Mouse (Mus musculus): ENCODE results near the gene Vmn1r85. TPM values are rescaled to one million over a fixed set of nuclear protein-coding genes. Genes with fewer than 3 reads are reported as not detected.
A peak's percentile ranks its signal among the peaks of the same experiment; 100 is the strongest.

The Vmn1r85 gene
- polyA plus RNA-seq, 1 experiment from 2014 or later: 0.13 TPM

GRCm38 (mm10) chr7:13053501-13053900 lies 41.5 kb downstream of the Vmn1r85 start:
- Histone ChIP-seq H3K9me3 (no peaks in the 10 kb centered on the region), H3K9ac (peak overlapping the region; percentile 62; the same call in 1 of the 2 replicates), H3K4me2 (peak overlapping the region; percentile 48), H3K27ac (peak overlapping the region; percentile 97), H3K4me3 (peak overlapping the region; percentile 73), H3K36me3 (replicated peaks) (no peaks in the 10 kb centered on the region), H3K4me1 (peaks cover 7% of the 10 kb centered on the region), H3K27me3 (replicated peaks) (no peaks in the 10 kb centered on the region)
- 92% methylated on average over 2 of the region's 2 CpGs for WGBS
- ATAC-seq (replicated peaks): no peak

GRCm38 (mm10) chr7:13053001-13053400 lies 42.0 kb downstream of the Vmn1r85 start:
- Histone ChIP-seq H3K4me1 (peaks cover 7% of the 10 kb centered on the region), H3K27me3 (replicated peaks) (no peaks in the 10 kb centered on the region), H3K9me3 (no peaks in the 10 kb centered on the region), H3K36me3 (replicated peaks) (no peaks in the 10 kb centered on the region), H3K9ac (no peak overlapping the region), H3K4me3 (no peak overlapping the region), H3K4me2 (no peak overlapping the region), H3K27ac (no peak overlapping the region)
- no peak for ATAC-seq (replicated peaks)
- 91% methylated on average over 13 of the region's 13 CpGs for WGBS

GRCm38 (mm10) chr7:13046084-13046483 lies 48.9 kb downstream of the Vmn1r85 start:
- ATAC-seq (replicated peaks): peak; percentile 13; the same call in 1 of the 2 replicates
- H3K4me3 ChIP-seq: no peak overlapping the region
- no peaks in the 10 kb centered on the region for H3K9me3 ChIP-seq
- 5% methylated on average over 2 of the region's 2 CpGs for WGBS
- H3K4me1 ChIP-seq: peaks cover 15% of the 10 kb centered on the region
- no peak overlapping the region for H3K4me2 ChIP-seq
- no peaks in the 10 kb centered on the region for H3K36me3 ChIP-seq (replicated peaks)
- H3K27me3 ChIP-seq (replicated peaks): peaks cover 28% of the 10 kb centered on the region
- H3K9ac ChIP-seq: no peak overlapping the region
- H3K27ac ChIP-seq: no peak overlapping the region

GRCm38 (mm10) chr7:13044254-13044625 lies 50.7 kb downstream of the Vmn1r85 start:
- peak overlapping the region; percentile 72 for H3K9ac ChIP-seq
- peak overlapping the region; percentile 72 for H3K27ac ChIP-seq
- H3K4me3 ChIP-seq: peak overlapping the region; percentile 49
- no peaks in the 10 kb centered on the region for H3K9me3 ChIP-seq
- H3K4me1 ChIP-seq: peaks cover 17% of the 10 kb centered on the region
- peak; percentile 44 for ATAC-seq (replicated peaks)
- no peaks in the 10 kb centered on the region for H3K36me3 ChIP-seq (replicated peaks)
- 2% methylated on average over 23 of the region's 23 CpGs for WGBS
- H3K27me3 ChIP-seq (replicated peaks): peaks cover 28% of the 10 kb centered on the region
- peak overlapping the region; percentile 93 for H3K4me2 ChIP-seq

GRCm38 (mm10) chr7:13043445-13044253 lies 51.3 kb downstream of the Vmn1r85 start:
- Histone ChIP-seq H3K4me3 (peak overlapping the region; percentile 49), H3K9me3 (no peaks in the 10 kb centered on the region), H3K4me1 (peaks cover 23% of the 10 kb centered on the region), H3K27me3 (replicated peaks) (peaks cover 28% of the 10 kb centered on the region), H3K4me2 (peak overlapping the region; percentile 93), H3K27ac (peak overlapping the region; percentile 72), H3K9ac (peak overlapping the region; percentile 72), H3K36me3 (replicated peaks) (no peaks in the 10 kb centered on the region)
- peak; percentile 69 for ATAC-seq (replicated peaks)
- 6% methylated on average over 88 of the region's 88 CpGs for WGBS

- WGBS: 44% methylated on average over 16 of the region's 16 CpGs
- H3K27ac ChIP-seq: no peak overlapping the region
- H3K27me3 ChIP-seq (replicated peaks): peaks cover 28% of the 10 kb centered on the region
- H3K4me1 ChIP-seq: peaks cover 25% of the 10 kb centered on the region
- no peaks in the 10 kb centered on the region for H3K9me3 ChIP-seq
- peak overlapping the region; percentile 93 for H3K4me2 ChIP-seq
- H3K9ac ChIP-seq: peak overlapping the region; percentile 72
- ATAC-seq (replicated peaks): no peak
- peak overlapping the region; percentile 49 for H3K4me3 ChIP-seq
- H3K36me3 ChIP-seq (replicated peaks): no peaks in the 10 kb centered on the region
These were observed 51.9 kb downstream of the Vmn1r85 start for GRCm38 (mm10) chr7:13043120-13043444.

GRCm38 (mm10) chr7:13042511-13042910 lies 52.5 kb downstream of the Vmn1r85 start:
- no peak for ATAC-seq (replicated peaks)
- H3K36me3 ChIP-seq (replicated peaks): no peaks in the 10 kb centered on the region
- H3K4me3 ChIP-seq: no peak overlapping the region
- H3K9me3 ChIP-seq: no peaks in the 10 kb centered on the region
- H3K27ac ChIP-seq: no peak overlapping the region
- WGBS: 79% methylated on average over 6 of the region's 6 CpGs
- H3K4me2 ChIP-seq: no peak overlapping the region
- peaks cover 25% of the 10 kb centered on the region for H3K4me1 ChIP-seq
- peaks cover 28% of the 10 kb centered on the region for H3K27me3 ChIP-seq (replicated peaks)
- no peak overlapping the region for H3K9ac ChIP-seq

GRCm38 (mm10) chr7:13041256-13041655 lies 53.7 kb downstream of the Vmn1r85 start:
- Histone ChIP-seq H3K9me3 (no peaks in the 10 kb centered on the region), H3K27ac (no peak overlapping the region), H3K9ac (no peak overlapping the region), H3K27me3 (replicated peaks) (peaks cover 28% of the 10 kb centered on the region), H3K36me3 (replicated peaks) (peaks cover 2% of the 10 kb centered on the region; the same call in 1 of the 2 replicates), H3K4me3 (no peak overlapping the region), H3K4me2 (no peak overlapping the region), H3K4me1 (peaks cover 34% of the 10 kb centered on the region)
- no peak for ATAC-seq (replicated peaks)
- WGBS: 61% methylated on average over 1 of the region's 1 CpGs

GRCm38 (mm10) chr7:13039181-13039580 lies 55.8 kb downstream of the Vmn1r85 start:
- no peak for ATAC-seq (replicated peaks)
- 93% methylated on average over 1 of the region's 1 CpGs for WGBS
- H3K9ac ChIP-seq: peak overlapping the region; percentile 99
- no peaks in the 10 kb centered on the region for H3K9me3 ChIP-seq
- H3K4me1 ChIP-seq: peaks cover 44% of the 10 kb centered on the region
- peak overlapping the region; percentile 100; the same call in 1 of the 2 replicates for H3K27ac ChIP-seq
- peaks cover 23% of the 10 kb centered on the region for H3K27me3 ChIP-seq (replicated peaks)
- H3K4me2 ChIP-seq: peak overlapping the region; percentile 75
- H3K4me3 ChIP-seq: peak overlapping the region; percentile 79
- H3K36me3 ChIP-seq (replicated peaks): peaks cover 12% of the 10 kb centered on the region; the same call in 1 of the 2 replicates

GRCm38 (mm10) chr7:13038621-13039169 lies 56.3 kb downstream of the Vmn1r85 start:
- H3K9ac ChIP-seq: peak overlapping the region; percentile 99
- H3K9me3 ChIP-seq: no peaks in the 10 kb centered on the region
- H3K36me3 ChIP-seq (replicated peaks): peaks cover 12% of the 10 kb centered on the region; the same call in 1 of the 2 replicates
- H3K27ac ChIP-seq: peak overlapping the region; percentile 100
- peaks cover 23% of the 10 kb centered on the region for H3K27me3 ChIP-seq (replicated peaks)
- H3K4me1 ChIP-seq: peaks cover 44% of the 10 kb centered on the region
- ATAC-seq (replicated peaks): 0 out of 2 replicates have a peak, but pooled peaks have one; percentile 0
- peak overlapping the region; percentile 75 for H3K4me2 ChIP-seq
- peak overlapping the region; percentile 79 for H3K4me3 ChIP-seq
- 19% methylated on average over 15 of the region's 15 CpGs for WGBS

GRCm38 (mm10) chr7:13037901-13038555 lies 56.9 kb downstream of the Vmn1r85 start, which contains the start of gene Ube2m:
TSS of gene Ube2m (minus strand) at chr7:13038275.
- Histone ChIP-seq H3K4me1 (peaks cover 47% of the 10 kb centered on the region), H3K27me3 (replicated peaks) (peaks cover 18% of the 10 kb centered on the region), H3K4me2 (peak within 1 kb of the TSS; percentile 75), H3K27ac (peak within 1 kb of the TSS; percentile 100), H3K4me3 (peak within 1 kb of the TSS; percentile 79), H3K36me3 (replicated peaks) (peaks cover 12% of the 10 kb centered on the region; the same call in 1 of the 2 replicates), H3K9me3 (no peaks in the 10 kb centered on the region), H3K9ac (peak within 1 kb of the TSS; percentile 99)
- ATAC-seq (replicated peaks): peak; percentile 91
- under 1% methylated on average over 62 of the region's 65 CpGs for WGBS

- Histone ChIP-seq H3K9me3 (no peaks in the 10 kb centered on the region), H3K36me3 (replicated peaks) (peaks cover 17% of the 10 kb centered on the region), H3K4me3 (peak overlapping the region; percentile 79), H3K27ac (peak overlapping the region; percentile 100), H3K4me2 (peak overlapping the region; percentile 75), H3K27me3 (replicated peaks) (peaks cover 11% of the 10 kb centered on the region), H3K9ac (peak overlapping the region; percentile 99), H3K4me1 (peaks cover 51% of the 10 kb centered on the region)
- under 1% methylated on average over 32 of the region's 33 CpGs for WGBS
- ATAC-seq (replicated peaks): no peak
These were observed 57.6 kb downstream of the Vmn1r85 start for GRCm38 (mm10) chr7:13037366-13037765.
